Mouse (Mus musculus): ENCODE data around the gene Cox16. TPM values are rescaled to one million over a fixed set of nuclear protein-coding genes. Genes with fewer than 3 reads are reported as not detected.

The Cox16 gene
- total RNA-seq, 1 experiment from 2014 or later, result 115 TPM

- ATAC-seq (replicated peaks; ENCODE audit: insufficient number of reproducible peaks, low FRiP score, low TSS enrichment, poor library complexity, severe bottlenecking), result no peak
These were observed 152.7 kb downstream of the Cox16 start for GRCm38 (mm10) chr12:81331937-81332874.

- ATAC-seq (replicated peaks; ENCODE audit: insufficient number of reproducible peaks, low FRiP score, low TSS enrichment, poor library complexity, severe bottlenecking), result no peak
These were observed 153.8 kb downstream of the Cox16 start for GRCm38 (mm10) chr12:81331046-81331638.

GRCm38 (mm10) chr12:81324991-81325390 lies 159.9 kb downstream of the Cox16 start:
- no peak for ATAC-seq (replicated peaks; ENCODE audit: insufficient number of reproducible peaks, low FRiP score, low TSS enrichment, poor library complexity, severe bottlenecking)

- ATAC-seq (replicated peaks; ENCODE audit: insufficient number of reproducible peaks, low FRiP score, low TSS enrichment, poor library complexity, severe bottlenecking), result no peak
These were observed 160.8 kb downstream of the Cox16 start for GRCm38 (mm10) chr12:81324116-81324515.

- no peak for ATAC-seq (replicated peaks; ENCODE audit: insufficient number of reproducible peaks, low FRiP score, low TSS enrichment, poor library complexity, severe bottlenecking)
These were observed 163.9 kb downstream of the Cox16 start for GRCm38 (mm10) chr12:81321021-81321420.

- ATAC-seq (replicated peaks; ENCODE audit: insufficient number of reproducible peaks, low FRiP score, low TSS enrichment, poor library complexity, severe bottlenecking), result no peak
These were observed 167.1 kb downstream of the Cox16 start for GRCm38 (mm10) chr12:81317811-81318210.

GRCm38 (mm10) chr12:81315953-81316352 lies 169.0 kb downstream of the Cox16 start:
- ATAC-seq (replicated peaks; ENCODE audit: insufficient number of reproducible peaks, low FRiP score, low TSS enrichment, poor library complexity, severe bottlenecking), result no peak

Other genes starting within 250 kb of the Cox16 start
- not detected in 3 replicates for gene Slc8a3, start 151.9 kb downstream of the Cox16 start, total RNA-seq (2017)
- gene Gm4787, start 105.7 kb downstream of the Cox16 start, total RNA-seq (2017), result 0.97 TPM in 1 of 3 replicates, not detected in the others
- 1.1 to 3.3 TPM in 2 of 3 replicates, not detected in the other for gene Adam4, start 63.2 kb downstream of the Cox16 start, total RNA-seq (2017)
- gene Gm20498, start 47.8 kb upstream of the Cox16 start, total RNA-seq (2017), result 3.4 to 61.0 TPM (median 34.3 TPM) in 3 replicates
- gene Synj2bp, start 47.8 kb upstream of the Cox16 start, total RNA-seq (2017), result 42.6 to 62.2 TPM (median 46.7 TPM) in 3 replicates
- gene Adam21, start 83.3 kb upstream of the Cox16 start, total RNA-seq (2017), result 0.85 TPM in 1 of 3 replicates, not detected in the others
- gene Med6, start 109.9 kb upstream of the Cox16 start, total RNA-seq (2017), result 71.1 to 93.2 TPM (median 77.1 TPM) in 3 replicates
- gene Ttc9, start 146.1 kb upstream of the Cox16 start, total RNA-seq (2017), result 0.64 TPM in 1 of 3 replicates, not detected in the others